Mouse (Mus musculus) neural tube, embryonic 11.5 days (tissue): ENCODE results near the gene Smg6. TPM values are rescaled to one million over a fixed set of nuclear protein-coding genes. Genes with fewer than 3 reads are reported as not detected.

ENCODE experiments used
- ATAC-seq: fragments of 200-750 bp; cut with Nextera tagmentation; 2 replicates; pipeline ENCODE4 v1.8.0; 2017; ENCODE audit warnings: moderate number of reproducible peaks, mild to moderate bottlenecking, moderate TSS enrichment, moderate library complexity; ENCODE audit not compliant: insufficient read depth, low FRiP score, low TSS enrichment
- DNase-seq: peaks from one replicate; pipeline ENCODE4 v3.0.0-alpha.2; 2015; ENCODE audit warnings: low spot score
- H3K27ac ChIP-seq: fragments of 300-500 bp; sonication (generic); 2 replicates; pipeline ENCODE4 v1.5.1; 2014; ENCODE audit warnings: low read depth, mild to moderate bottlenecking, low read length
- H3K27me3 ChIP-seq: fragments of 300-500 bp; sonication (generic); 2 replicates; pipeline ENCODE4 v1.6.1; 2014; ENCODE audit warnings: mild to moderate bottlenecking, low read length, mixed read lengths; ENCODE audit not compliant: control insufficient read depth, insufficient read depth
- H3K36me3 ChIP-seq: fragments of 300-500 bp; sonication (generic); 2 replicates; pipeline ENCODE4 v1.6.1; 2014; ENCODE audit warnings: mild to moderate bottlenecking, low read length, moderate library complexity, mixed read lengths; ENCODE audit not compliant: control insufficient read depth, insufficient read depth
- H3K4me1 ChIP-seq: fragments of 300-500 bp; sonication (generic); 2 replicates; pipeline ENCODE4 v1.6.1; 2014; ENCODE audit warnings: low read length, mixed read lengths; ENCODE audit not compliant: control insufficient read depth, insufficient read depth
- H3K4me2 ChIP-seq: fragments of 300-500 bp; sonication (generic); 2 replicates; pipeline ENCODE4 v1.6.1; 2014; ENCODE audit warnings: low read depth, mild to moderate bottlenecking, moderate library complexity
- H3K4me3 ChIP-seq: fragments of 300-500 bp; sonication (generic); 2 replicates; pipeline ENCODE4 v1.5.1; 2014; ENCODE audit warnings: low read depth, low read length
- H3K9ac ChIP-seq: fragments of 300-500 bp; sonication (generic); 2 replicates; pipeline ENCODE4 v1.6.1; 2014; ENCODE audit warnings: mild to moderate bottlenecking, low read length
- H3K9me3 ChIP-seq: fragments of 300-500 bp; sonication (generic); 2 replicates; pipeline ENCODE4 v1.6.1; 2016; ENCODE audit warnings: low read length; ENCODE audit not compliant: control insufficient read depth
- WGBS: fragments of 180-500 bp; shearing (Covaris S2); extraction: QIAGEN DNeasy Blood & Tissue Kit; methylation state at CpG from one replicate; pipeline ENCODE4 v1.1.7; 2014; 5-methylcytosine and 5-hydroxymethylcytosine counted together
- polyA plus RNA-seq: library from polyadenylated mRNA; unstranded; fragments of >200 nt; fragmentation: Nextera tagmentation; extraction: Ambion mirVana; gene quantifications from 2 replicates; pipeline ENCODE4 v1.2.1, GENCODE M21; 2014

Smg6 gene
- polyA plus RNA-seq, 1 experiment from 2014 or later: 17.4 TPM

GRCm38 (mm10) chr11:74919249-74919648 lies 6.4 kb upstream of the Smg6 start:
- Histone ChIP-seq H3K9me3 (no peaks in the 10 kb centered on the region), H3K4me1 (no peaks in the 10 kb centered on the region), H3K27me3 (no peaks in the 10 kb centered on the region), H3K27ac (no peak overlapping the region), H3K36me3 (no peaks in the 10 kb centered on the region), H3K9ac (no peak overlapping the region), H3K4me3 (no peak overlapping the region), H3K4me2 (no peak overlapping the region)
- no peak for DNase-seq
- WGBS: 67% methylated on average over 6 of the region's 6 CpGs
- ATAC-seq: no peak

GRCm38 (mm10) chr11:74924149-74924548 lies 1.5 kb upstream of the Smg6 start:
- no peaks in the 10 kb centered on the region for H3K27me3 ChIP-seq
- H3K9me3 ChIP-seq: no peaks in the 10 kb centered on the region
- H3K27ac ChIP-seq: no peak overlapping the region
- no peak overlapping the region for H3K4me3 ChIP-seq
- ATAC-seq (no peak), DNase-seq (no peak)
- H3K36me3 ChIP-seq: no peaks in the 10 kb centered on the region
- H3K4me1 ChIP-seq: peaks cover 12% of the 10 kb centered on the region
- WGBS: 81% methylated on average over 4 of the region's 4 CpGs
- no peak overlapping the region for H3K4me2 ChIP-seq
- H3K9ac ChIP-seq: no peak overlapping the region

- Histone ChIP-seq H3K4me1 (peaks cover 12% of the 10 kb centered on the region), H3K4me3 (peak overlapping the region; percentile 79), H3K9ac (peak overlapping the region; percentile 91), H3K9me3 (no peaks in the 10 kb centered on the region), H3K27me3 (no peaks in the 10 kb centered on the region), H3K36me3 (peaks cover 6% of the 10 kb centered on the region), H3K27ac (peak overlapping the region; percentile 94), H3K4me2 (peak overlapping the region; percentile 69)
- no peak for ATAC-seq
- DNase-seq: no peak
- WGBS: 7% methylated on average over 11 of the region's 11 CpGs
Observed at GRCm38 (mm10) chr11:74926388-74927005, 874 bp downstream of the Smg6 start.

- ATAC-seq: no peak
- H3K4me3 ChIP-seq: peak overlapping the region; percentile 79; the same call in 1 of the 2 replicates
- no peak overlapping the region for H3K4me2 ChIP-seq
- H3K27me3 ChIP-seq: no peaks in the 10 kb centered on the region
- H3K36me3 ChIP-seq: peaks cover 6% of the 10 kb centered on the region
- no peaks in the 10 kb centered on the region for H3K9me3 ChIP-seq
- H3K9ac ChIP-seq: no peak overlapping the region
- H3K4me1 ChIP-seq: peaks cover 12% of the 10 kb centered on the region
- no peak for DNase-seq
- 96% methylated on average over 2 of the region's 2 CpGs for WGBS
- no peak overlapping the region for H3K27ac ChIP-seq
Observed at GRCm38 (mm10) chr11:74927236-74927725, 1.7 kb downstream of the Smg6 start.

- no peak for ATAC-seq
Observed at GRCm38 (mm10) chr11:74929111-74929510, 3.5 kb downstream of the Smg6 start.

GRCm38 (mm10) chr11:74930391-74930790 lies 4.8 kb downstream of the Smg6 start:
- WGBS: 92% methylated on average over 7 of the region's 7 CpGs
- no peak overlapping the region for H3K4me3 ChIP-seq
- no peaks in the 10 kb centered on the region for H3K27me3 ChIP-seq
- no peak overlapping the region for H3K9ac ChIP-seq
- ATAC-seq: no peak
- peaks cover 10% of the 10 kb centered on the region for H3K4me1 ChIP-seq
- no peaks in the 10 kb centered on the region for H3K9me3 ChIP-seq
- H3K27ac ChIP-seq: no peak overlapping the region
- H3K36me3 ChIP-seq: peaks cover 9% of the 10 kb centered on the region
- no peak for DNase-seq
- no peak overlapping the region for H3K4me2 ChIP-seq

More at GRCm38 (mm10) chr11:74929111-74929510, 3.5 kb downstream of the Smg6 start:
- Histone ChIP-seq H3K4me2 (no peak overlapping the region), H3K9me3 (no peaks in the 10 kb centered on the region), H3K9ac (no peak overlapping the region), H3K27ac (no peak overlapping the region), H3K27me3 (no peaks in the 10 kb centered on the region), H3K4me3 (no peak overlapping the region), H3K36me3 (peaks cover 6% of the 10 kb centered on the region), H3K4me1 (peaks cover 12% of the 10 kb centered on the region)
- no peak for DNase-seq
- 72% methylated on average over 4 of the region's 4 CpGs for WGBS

GRCm38 (mm10) chr11:74946348-74946747 lies 20.7 kb downstream of the Smg6 start:
- no peak for ATAC-seq

GRCm38 (mm10) chr11:74954901-74955300 lies 29.3 kb downstream of the Smg6 start:
- no peaks in the 10 kb centered on the region for H3K4me1 ChIP-seq
- no peak overlapping the region for H3K9ac ChIP-seq
- H3K27ac ChIP-seq: no peak overlapping the region
- ATAC-seq (no peak), DNase-seq (no peak)
- no peaks in the 10 kb centered on the region for H3K27me3 ChIP-seq
- H3K4me3 ChIP-seq: no peak overlapping the region
- H3K9me3 ChIP-seq: no peaks in the 10 kb centered on the region
- no peaks in the 10 kb centered on the region for H3K36me3 ChIP-seq
- no peak overlapping the region for H3K4me2 ChIP-seq

More at GRCm38 (mm10) chr11:74946348-74946747, 20.7 kb downstream of the Smg6 start:
- 79% methylated on average over 3 of the region's 3 CpGs for WGBS
- no peaks in the 10 kb centered on the region for H3K4me1 ChIP-seq
- no peak overlapping the region for H3K4me3 ChIP-seq
- no peak for DNase-seq
- no peaks in the 10 kb centered on the region for H3K36me3 ChIP-seq
- H3K27ac ChIP-seq: no peak overlapping the region
- H3K4me2 ChIP-seq: no peak overlapping the region
- no peak overlapping the region for H3K9ac ChIP-seq
- H3K9me3 ChIP-seq: no peaks in the 10 kb centered on the region
- no peaks in the 10 kb centered on the region for H3K27me3 ChIP-seq

GRCm38 (mm10) chr11:74956006-74956405 lies 30.4 kb downstream of the Smg6 start:
- H3K9ac ChIP-seq: no peak overlapping the region
- H3K27me3 ChIP-seq: no peaks in the 10 kb centered on the region
- DNase-seq (no peak), ATAC-seq (no peak)
- no peaks in the 10 kb centered on the region for H3K9me3 ChIP-seq
- H3K27ac ChIP-seq: no peak overlapping the region
- no peak overlapping the region for H3K4me2 ChIP-seq
- no peaks in the 10 kb centered on the region for H3K36me3 ChIP-seq
- H3K4me1 ChIP-seq: no peaks in the 10 kb centered on the region
- no peak overlapping the region for H3K4me3 ChIP-seq
